11 mouse cellular contexts compared by ENCODE assay signal in genomic region chr17:7774101-7774500, GRCm38 (mm10). TPM values are rescaled to one million over a fixed set of nuclear protein-coding genes. Genes with fewer than 3 reads are reported as not detected.
"Had no signal": no experiment of that assay in that cellular context is flagged by ENCODE, and none has a peak within 500 bp of the region (broad histone marks: within the 10 kb centered on the region; RNA-seq: fewer than 3 reads in every experiment).

No protein-coding gene starts in this region.

- DNase-seq: retina, postnatal 1 day; right cerebral cortex, postnatal 14 days; right cerebral cortex, postnatal 4 days; spleen, adult 18-20 months; thymus, adult 18-20 months; thymus, adult 2 months; thymus, postnatal 14 days; thymus, postnatal 25 days; thymus, postnatal 36 days; thymus, postnatal 4 days had no signal

RNA-seq across cellular contexts. Expression of gene Fndc1, which starts 53.0 kb away (rescaled TPM):
- total RNA-seq: neutrophil, adult 5-6 weeks had no signal
